Mouse (Mus musculus): Measurements from ENCODE around the gene Taf10. TPM values are rescaled to one million over a fixed set of nuclear protein-coding genes. Genes with fewer than 3 reads are reported as not detected.
A peak's percentile ranks its signal among the peaks of the same experiment; 100 is the strongest.

Taf10 gene
- 82.6 and 111 TPM in 2 replicates for total RNA-seq (2017)

- ATAC-seq (ENCODE audit: extremely low read depth, insufficient number of reproducible peaks, low FRiP score, poor library complexity, severe bottlenecking), result peak; percentile 98
Observed at GRCm38 (mm10) chr7:105743926-105744590, at the start of gene Taf10. Gene Taf10 (minus strand): TSS chr7:105744361.

DNA sequence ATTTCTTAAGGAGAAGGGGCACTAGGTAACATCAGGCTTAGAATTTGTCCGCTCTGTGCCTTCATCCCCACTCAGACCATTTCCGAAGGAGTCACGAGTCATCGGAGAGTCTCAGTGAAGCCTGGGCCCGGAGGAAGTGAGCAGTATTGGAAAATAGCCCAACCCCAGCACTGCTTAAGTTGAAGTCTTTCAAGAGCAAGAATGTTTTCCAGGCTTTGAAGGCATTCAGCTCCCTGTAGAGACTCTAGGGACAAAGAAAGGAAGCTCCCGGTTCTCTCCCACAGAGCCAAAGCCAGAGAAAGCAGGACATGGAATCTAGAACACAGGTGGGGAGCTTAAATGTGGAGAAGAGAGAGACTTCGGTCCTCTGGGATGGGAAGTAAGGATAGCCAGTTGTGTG lies 49.5 kb upstream of the Taf10 start:
- no peak for ATAC-seq (ENCODE audit: extremely low read depth, insufficient number of reproducible peaks, low FRiP score, poor library complexity, severe bottlenecking)

GRCm38 (mm10) chr7:105791147-105791546 lies 47.0 kb upstream of the Taf10 start:
- no peak for ATAC-seq (ENCODE audit: extremely low read depth, insufficient number of reproducible peaks, low FRiP score, poor library complexity, severe bottlenecking)

DNA sequence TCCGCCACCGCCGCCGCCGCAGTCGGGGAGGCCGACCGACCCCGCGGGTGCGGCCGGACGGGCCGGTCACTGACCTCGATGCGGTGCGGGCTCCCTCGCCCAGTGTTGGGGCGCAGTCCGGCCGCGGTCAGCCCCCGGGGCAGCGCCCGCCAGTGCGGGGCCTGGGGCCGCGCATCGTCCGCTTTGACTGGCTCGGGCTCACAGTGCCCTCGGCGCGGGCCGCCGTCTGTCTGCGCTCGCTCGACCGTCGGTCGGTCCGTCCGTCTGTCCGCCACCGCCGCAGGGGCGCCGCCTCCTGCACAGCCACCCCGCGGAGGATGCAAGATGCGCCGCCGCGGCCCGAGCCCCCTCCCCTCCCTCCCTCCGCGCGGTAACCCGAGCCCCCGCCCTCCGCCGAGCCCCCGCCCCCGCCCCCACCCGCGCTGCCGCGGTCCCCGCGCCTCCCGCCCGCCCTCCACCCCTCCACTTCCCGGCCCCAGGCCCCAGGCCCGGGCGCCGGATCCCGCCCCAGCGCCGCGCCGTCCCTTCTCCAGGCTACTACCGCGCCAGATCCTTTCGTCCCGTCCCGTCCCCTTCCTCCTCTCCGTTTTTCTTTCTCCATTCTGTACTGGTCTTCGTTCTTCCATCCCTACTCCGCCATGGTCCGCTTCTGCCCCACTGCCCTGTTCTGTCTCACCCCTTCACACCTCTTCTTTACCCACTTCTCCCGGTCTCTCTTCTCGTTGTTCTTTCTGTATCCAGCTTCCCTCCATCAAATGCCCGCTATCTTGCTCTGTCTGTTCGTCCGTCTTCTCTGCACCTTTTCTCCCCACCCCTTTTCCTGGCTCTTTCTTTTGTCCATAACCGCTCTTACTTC lies 43.4 kb upstream of the Taf10 start, which contains the start of gene Dchs1:
Gene Dchs1 (minus strand): TSS at position 370 of the 856 bp plus-strand sequence.
- ATAC-seq (ENCODE audit: extremely low read depth, insufficient number of reproducible peaks, low FRiP score, poor library complexity, severe bottlenecking), result no peak

DNA sequence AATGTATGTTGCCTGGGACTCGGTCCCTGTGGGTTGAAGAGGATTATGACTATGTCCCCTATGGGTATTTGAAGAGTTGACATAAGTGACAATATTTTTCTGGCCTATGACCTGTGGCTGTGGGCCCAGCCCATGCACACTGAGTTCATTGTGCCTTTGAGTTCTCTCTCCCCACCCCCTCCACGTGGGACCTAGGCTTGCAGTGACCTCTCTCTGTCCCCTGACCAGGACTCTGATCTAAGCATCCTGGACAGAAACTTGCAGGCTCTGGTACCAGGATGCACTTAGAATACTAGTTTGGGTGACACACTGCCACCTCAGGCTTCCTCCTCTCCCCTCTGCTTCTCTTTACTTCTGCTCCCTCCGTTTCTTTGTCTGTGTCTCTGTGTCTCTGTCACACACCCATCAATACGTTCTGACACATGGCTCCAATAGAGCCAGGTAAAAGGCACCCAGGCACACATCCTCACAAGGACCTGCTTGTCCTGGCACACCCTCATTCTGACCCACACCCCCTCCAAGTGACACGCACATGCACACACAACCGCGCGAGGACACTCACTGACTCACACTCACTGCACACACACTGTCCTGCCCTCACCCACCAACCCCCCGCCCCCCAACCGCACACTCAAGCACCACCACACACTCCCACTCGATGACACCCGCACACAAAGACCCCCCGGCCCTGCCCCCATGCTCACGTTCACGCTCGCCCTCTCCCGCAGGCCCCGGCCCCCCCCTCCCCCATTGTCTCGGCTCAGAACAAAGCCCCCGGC lies 42.5 kb upstream of the Taf10 start:
- ATAC-seq (ENCODE audit: extremely low read depth, insufficient number of reproducible peaks, low FRiP score, poor library complexity, severe bottlenecking), result no peak

GRCm38 (mm10) chr7:105784556-105784955 lies 40.4 kb upstream of the Taf10 start:
- ATAC-seq (ENCODE audit: extremely low read depth, insufficient number of reproducible peaks, low FRiP score, poor library complexity, severe bottlenecking), result no peak

GRCm38 (mm10) chr7:105783861-105784260 lies 39.7 kb upstream of the Taf10 start:
- ATAC-seq (ENCODE audit: extremely low read depth, insufficient number of reproducible peaks, low FRiP score, poor library complexity, severe bottlenecking), result no peak

DNA sequence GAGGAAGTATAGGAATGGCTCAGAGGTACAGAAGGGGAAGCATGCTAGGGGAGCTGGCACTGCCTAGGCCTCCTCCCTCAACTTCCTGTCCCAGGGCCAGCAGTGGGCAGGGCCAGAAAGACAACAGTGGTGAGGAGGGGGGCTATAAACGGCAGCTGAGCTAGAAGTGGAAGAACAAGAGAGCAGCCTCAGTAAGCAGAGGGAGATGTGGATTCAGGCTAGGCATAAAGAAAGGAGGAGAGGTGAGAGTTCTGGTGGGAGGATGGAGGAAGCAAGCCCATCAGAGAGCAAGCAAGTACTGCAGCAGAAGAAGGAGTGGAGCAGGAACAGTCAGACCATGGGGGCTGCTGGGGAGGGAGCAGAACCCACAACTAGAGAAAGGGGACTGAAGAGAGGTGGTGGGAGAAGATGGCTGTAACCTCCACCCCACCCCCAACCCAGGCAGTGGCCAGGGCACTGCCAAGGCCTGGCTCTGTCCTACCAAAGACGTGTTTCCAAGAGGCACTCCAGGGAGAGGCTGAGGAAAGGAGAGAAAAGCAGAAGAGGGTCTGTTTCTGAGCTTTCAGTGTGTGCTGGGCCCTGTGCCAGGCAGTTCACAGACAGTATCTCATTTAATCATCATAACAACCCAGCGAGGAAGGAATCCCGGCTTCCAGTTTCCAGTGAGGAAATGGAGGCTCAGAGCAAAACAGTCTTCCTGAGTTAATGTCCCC lies 34.5 kb upstream of the Taf10 start:
- ATAC-seq (ENCODE audit: extremely low read depth, insufficient number of reproducible peaks, low FRiP score, poor library complexity, severe bottlenecking), result peak; percentile 63; the same call in 1 of the 2 replicates

GRCm38 (mm10) chr7:105777797-105778552 lies 33.8 kb upstream of the Taf10 start:
- peak; percentile 18; the same call in 1 of the 2 replicates for ATAC-seq (ENCODE audit: extremely low read depth, insufficient number of reproducible peaks, low FRiP score, poor library complexity, severe bottlenecking)

DNA sequence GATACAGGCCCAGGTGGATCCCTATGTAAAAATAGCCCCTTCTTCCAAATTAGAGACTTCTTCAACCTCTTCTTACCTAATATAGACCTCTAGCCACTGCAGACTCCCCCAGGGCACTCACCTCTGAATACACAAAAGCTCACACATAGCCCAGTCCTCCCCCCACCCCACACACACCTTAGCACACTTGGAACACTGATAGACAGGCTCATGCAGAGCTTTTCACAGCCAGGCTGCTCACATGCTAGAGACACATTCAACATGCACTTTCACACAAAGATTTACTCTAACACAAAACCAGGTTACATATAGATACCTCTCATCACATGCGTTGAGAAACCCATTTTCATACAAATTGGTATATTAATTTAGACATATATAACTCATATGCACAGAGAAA lies 33.2 kb upstream of the Taf10 start:
- no peak for ATAC-seq (ENCODE audit: extremely low read depth, insufficient number of reproducible peaks, low FRiP score, poor library complexity, severe bottlenecking)

GRCm38 (mm10) chr7:105776026-105776425 lies 31.9 kb upstream of the Taf10 start:
- ATAC-seq (ENCODE audit: extremely low read depth, insufficient number of reproducible peaks, low FRiP score, poor library complexity, severe bottlenecking), result no peak

- ATAC-seq (ENCODE audit: extremely low read depth, insufficient number of reproducible peaks, low FRiP score, poor library complexity, severe bottlenecking), result no peak
Observed at GRCm38 (mm10) chr7:105774661-105775060, 30.5 kb upstream of the Taf10 start.

DNA sequence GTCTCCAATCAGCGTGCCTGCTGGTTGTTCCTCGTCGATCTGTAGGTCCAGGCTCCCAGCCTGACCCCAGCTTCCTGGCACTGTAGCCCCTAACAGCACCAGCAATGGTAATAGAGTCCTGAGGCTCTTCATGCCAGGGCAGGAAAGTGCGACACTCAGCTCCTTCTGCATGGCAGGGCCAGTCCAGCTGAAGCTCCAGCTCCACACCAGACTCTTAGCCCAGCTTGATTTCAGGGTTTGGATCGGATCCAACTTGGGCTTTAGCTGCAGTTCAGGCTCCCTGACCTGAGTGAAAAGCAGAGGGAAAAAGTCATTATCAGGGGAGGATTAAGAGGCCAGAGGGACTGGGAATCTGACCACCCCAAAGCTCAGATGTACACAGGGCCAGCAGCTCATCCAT lies 28.9 kb upstream of the Taf10 start:
- no peak for ATAC-seq (ENCODE audit: extremely low read depth, insufficient number of reproducible peaks, low FRiP score, poor library complexity, severe bottlenecking)

DNA sequence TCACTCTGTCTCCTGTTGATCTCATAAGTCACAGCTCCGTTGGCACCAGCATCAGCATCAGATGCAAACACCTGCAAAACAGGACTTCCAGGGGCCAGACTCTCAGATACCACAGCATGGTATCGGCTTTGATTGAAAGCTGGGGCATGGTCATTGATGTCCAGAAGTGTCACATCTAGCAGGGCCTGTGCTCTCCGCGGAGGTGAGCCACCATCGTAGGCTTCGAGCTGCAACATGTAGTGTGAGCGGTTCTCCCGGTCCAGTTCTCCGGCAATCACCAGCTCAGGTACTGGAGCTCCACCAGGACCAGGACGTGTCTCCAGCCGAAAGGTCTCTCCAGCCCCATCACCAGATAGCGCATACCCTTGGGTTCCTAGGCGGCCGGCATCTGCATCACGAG lies 28.2 kb upstream of the Taf10 start:
- no peak for ATAC-seq (ENCODE audit: extremely low read depth, insufficient number of reproducible peaks, low FRiP score, poor library complexity, severe bottlenecking)

DNA sequence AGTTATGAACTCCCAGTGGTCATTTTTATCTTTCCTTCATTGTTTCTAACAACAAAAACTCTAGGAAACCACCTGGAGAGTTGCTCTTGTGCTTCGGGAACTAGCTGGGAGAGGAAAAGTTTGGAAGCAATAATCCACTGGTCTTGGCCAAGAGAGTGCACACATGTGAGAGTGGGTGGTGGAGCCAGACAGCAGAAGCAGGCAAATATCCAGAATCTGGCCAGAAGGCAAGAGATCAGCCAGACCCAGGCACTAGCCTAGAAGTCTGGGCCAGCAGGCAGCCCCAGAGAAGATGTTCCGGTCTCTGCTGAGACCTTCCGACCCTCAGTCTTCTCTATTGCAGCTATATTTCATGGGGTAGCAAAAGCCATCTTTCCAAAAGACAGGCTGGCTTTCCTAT lies 25.8 kb upstream of the Taf10 start:
- ATAC-seq (ENCODE audit: extremely low read depth, insufficient number of reproducible peaks, low FRiP score, poor library complexity, severe bottlenecking), result no peak

GRCm38 (mm10) chr7:105767729-105768165 lies 23.6 kb upstream of the Taf10 start:
- no peak for ATAC-seq (ENCODE audit: extremely low read depth, insufficient number of reproducible peaks, low FRiP score, poor library complexity, severe bottlenecking)

GRCm38 (mm10) chr7:105764331-105764730 lies 20.2 kb upstream of the Taf10 start:
- ATAC-seq (ENCODE audit: extremely low read depth, insufficient number of reproducible peaks, low FRiP score, poor library complexity, severe bottlenecking), result no peak
